Mouse (Mus musculus): ENCODE measurements at regions not wholly inside any gene's neighbourhood (a gene's known extent, or its start where the extent isn't known, plus 50 kb on each side); places are given as distances from the start of the nearest gene placed in this dataset.

- in situ Hi-C loops (cut with MboI, MseI), result no loop called here
Measured at GRCm38 (mm10) chr5:101157416-101157815, 311.9 kb downstream of the Gpat3 start.

DNA sequence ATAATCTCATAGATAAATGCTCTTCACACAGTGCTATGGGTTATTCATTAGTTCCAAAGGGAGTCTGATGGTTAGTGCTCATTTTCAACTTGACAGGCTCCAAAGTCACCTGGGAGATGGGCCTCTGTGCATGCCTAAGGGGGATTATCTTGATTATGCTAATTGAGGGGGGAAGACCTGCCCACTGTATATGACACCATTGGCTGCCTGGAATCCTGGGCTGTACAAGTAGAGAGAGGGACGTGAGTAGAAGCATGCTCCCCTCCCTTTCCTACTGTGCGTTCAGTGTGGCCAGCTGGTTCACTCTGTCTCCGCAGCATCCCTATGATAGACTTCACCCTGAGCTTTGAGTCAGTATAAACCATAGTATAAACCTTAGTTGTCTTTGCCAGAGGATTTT is 300.8 kb downstream of the Gpat3 start:
- in situ Hi-C loops (cut with MboI, MseI), result no loop called here

DNA sequence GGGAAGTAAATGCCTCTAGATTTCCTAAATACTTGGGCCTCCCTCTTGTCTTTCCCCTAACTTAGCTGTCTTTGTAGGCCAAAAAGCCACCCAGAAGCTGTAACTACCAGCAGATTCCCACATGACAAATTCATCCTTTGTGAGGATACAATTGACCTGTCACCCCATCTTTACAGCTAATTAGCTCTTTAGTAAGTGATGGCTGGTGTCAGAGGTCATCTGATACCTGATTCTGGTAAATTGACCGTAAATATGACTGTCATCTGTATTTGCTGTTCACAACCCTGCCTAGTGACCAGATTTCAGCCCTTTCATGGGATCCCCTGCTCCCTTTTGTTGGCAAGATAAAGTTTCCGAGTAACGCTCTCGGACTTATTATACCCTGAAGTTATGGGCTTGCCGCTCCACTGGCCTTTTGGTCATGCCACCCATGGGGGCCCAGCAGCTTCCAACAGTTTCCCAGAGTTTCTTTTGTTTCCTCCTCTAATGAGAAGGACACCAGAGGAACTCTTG is 279.5 kb downstream of the Gpat3 start:
- in situ Hi-C loops (cut with MboI, MseI), result no loop called here

DNA sequence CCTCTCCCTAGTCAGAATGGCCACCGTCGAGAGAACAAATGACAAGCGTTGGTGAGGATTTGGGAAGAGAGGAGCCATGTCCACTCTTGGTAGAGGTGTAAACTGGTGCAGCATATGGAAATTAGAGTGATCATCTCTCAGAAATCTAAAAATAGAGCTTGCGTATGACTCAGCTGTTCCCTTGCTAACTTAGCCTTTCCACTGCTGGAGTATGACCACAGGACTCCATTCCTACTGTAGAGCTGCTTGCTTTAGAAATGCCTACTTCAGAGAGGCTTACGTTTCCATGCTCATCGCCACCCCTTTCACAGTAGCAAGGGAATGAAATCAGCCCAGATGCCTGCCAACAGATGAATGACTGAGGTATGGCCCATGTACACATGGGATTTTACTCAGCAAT is 277.4 kb downstream of the Gpat3 start:
- in situ Hi-C loops (cut with MboI, MseI), result no loop called here

- in situ Hi-C loops (cut with MboI, MseI), result no loop called here
Measured at GRCm38 (mm10) chr5:101120509-101121201, 275.1 kb downstream of the Gpat3 start.

DNA sequence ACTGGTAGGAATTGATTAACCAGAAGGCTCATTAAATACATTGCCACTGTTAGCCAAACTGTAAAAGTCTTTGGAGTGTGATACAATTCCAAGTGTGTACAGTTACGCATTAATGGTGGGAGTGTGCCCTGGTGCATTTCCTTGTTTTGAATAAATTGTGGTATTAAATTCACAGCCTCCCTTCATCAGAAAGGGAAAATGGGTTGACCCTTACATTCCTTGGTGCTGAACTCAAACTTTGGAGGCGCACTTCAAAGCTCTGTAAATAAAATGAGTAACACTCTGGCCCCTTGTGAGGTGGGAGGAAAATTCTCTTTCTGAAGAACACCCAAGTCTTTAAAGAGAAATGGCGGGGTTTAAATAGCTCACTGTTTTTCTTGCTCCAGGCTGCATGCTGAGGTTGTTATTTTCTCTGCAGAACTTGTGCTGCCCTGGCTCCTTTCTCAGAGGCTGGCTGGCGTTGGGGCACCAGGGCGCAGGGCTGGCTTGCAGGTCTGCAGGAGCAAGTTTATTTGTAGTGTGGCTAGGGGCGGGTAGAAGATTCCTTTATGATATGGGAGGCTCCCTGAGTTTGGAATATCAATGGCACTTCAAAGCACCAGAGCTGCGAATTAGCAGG is 266.7 kb downstream of the Gpat3 start:
- in situ Hi-C loops (cut with MboI, MseI), result no loop called here

GRCm38 (mm10) chr5:101111619-101112018 is 266.1 kb downstream of the Gpat3 start:
- in situ Hi-C loops (cut with MboI, MseI), result no loop called here

GRCm38 (mm10) chr5:101100975-101101699 is 255.6 kb downstream of the Gpat3 start:
- in situ Hi-C loops (cut with MboI, MseI), result no loop called here

GRCm38 (mm10) chr5:101091027-101091598 is 245.6 kb downstream of the Gpat3 start:
- in situ Hi-C loops (cut with MboI, MseI), result no loop called here

DNA sequence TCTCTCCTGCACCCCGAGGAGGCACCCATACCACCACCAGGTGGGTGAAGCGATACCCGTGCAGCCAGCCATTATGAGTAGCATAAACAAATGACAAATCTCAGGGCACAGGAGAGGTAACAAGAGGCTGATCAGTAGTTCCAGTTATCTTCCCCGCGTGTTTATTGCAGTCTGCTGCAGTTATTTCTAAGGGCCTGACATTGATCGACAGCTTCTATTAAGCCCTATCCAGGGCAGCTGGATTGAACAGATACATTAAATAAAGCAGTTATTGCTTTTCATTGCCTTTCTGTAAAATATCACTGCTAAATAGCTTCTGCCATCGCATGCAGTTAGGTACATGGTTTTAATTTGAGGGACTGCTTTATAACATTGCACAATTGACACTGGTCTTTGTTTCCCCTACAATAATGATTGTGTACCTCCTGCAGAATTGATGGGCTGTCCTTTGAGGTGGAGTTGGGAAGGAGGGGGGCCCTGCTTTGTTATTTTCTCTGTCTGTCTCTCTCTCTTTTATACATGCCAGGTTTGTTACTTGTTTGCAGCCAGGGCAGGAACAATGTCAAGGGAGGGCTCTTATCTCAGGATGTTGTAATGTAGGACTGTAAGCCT is 245.0 kb downstream of the Gpat3 start:
- in situ Hi-C loops (cut with MboI, MseI), result no loop called here

- in situ Hi-C loops (cut with MboI, MseI), result no loop called here
Measured at GRCm38 (mm10) chr5:101085199-101085598, 239.7 kb downstream of the Gpat3 start.

GRCm38 (mm10) chr5:101082611-101083010 is 237.1 kb downstream of the Gpat3 start:
- in situ Hi-C loops (cut with MboI, MseI), result no loop called here

DNA sequence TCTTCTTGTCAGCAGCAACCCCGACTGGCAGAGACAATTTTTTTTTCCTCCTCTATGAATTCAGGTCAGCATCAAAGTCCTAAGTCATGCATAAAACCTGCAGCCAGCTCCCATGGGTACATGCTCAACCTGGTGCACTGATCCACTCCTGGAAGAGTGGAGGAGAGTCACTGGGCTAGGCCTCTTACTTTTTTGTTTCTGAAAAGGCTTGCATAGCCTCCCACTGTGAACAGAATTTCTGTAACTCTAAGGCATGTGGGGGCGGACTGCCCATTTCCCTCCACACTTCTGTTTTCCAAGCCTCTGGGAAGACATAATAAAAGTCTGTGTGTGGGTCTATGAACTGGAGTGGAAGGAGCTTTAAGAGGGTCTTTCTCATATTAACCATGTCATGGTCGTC is 218.8 kb downstream of the Gpat3 start:
- in situ Hi-C loops (cut with MboI, MseI), result no loop called here

DNA sequence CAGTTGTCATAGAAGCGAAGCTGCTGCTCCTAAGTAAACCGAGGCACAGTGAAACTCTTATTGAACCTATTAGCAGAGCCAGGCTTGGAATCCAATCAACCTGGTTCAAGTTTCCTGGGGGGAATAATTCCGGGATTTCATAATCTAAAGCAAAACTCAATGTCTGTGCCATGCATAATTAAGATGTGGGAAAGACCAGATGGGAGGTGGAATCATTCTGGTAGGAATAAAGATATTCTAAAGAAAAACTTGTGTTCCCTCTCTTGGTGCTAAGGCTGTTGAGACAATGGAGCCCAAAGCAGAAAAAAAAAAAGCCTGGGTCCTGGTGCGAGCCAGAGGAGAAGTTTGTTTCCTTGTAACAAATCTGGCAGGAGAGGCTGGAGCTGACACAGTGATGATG is 217.7 kb downstream of the Gpat3 start:
- in situ Hi-C loops (cut with MboI, MseI), result no loop called here

- in situ Hi-C loops (cut with MboI, MseI), result no loop called here
Measured at GRCm38 (mm10) chr5:101051591-101051990, 206.1 kb downstream of the Gpat3 start.

GRCm38 (mm10) chr5:101040488-101040887 is 195.0 kb downstream of the Gpat3 start:
- in situ Hi-C loops (cut with MboI, MseI), result no loop called here

DNA sequence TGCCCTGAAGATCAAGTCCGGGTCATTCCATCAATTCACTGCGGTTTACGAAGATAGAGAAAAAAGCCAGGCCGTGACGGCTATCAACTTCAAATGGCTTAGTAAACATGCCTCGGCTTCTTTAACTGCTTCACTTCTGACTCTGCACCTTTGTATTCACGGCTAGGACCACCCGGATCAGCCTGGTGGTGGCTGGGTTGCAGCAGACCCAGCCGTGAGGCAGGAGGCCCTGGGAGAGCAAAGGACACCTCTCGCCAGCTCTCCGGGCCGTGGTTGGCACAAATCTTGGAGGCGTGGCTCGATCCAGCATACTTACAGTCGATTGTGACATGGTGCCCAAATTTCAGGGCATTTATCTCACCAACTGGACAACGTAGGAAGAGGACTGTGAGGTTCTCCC is 187.5 kb downstream of the Gpat3 start:
- in situ Hi-C loops (cut with MboI, MseI), result loop anchor here (10.0 kb wide), 1 partner anchor 1892 kb away; no protein-coding TSS in a partner anchor

- in situ Hi-C loops (cut with MboI, MseI), result loop anchor here (10.0 kb wide), 1 partner anchor 1892 kb away; no protein-coding TSS in a partner anchor
Measured at GRCm38 (mm10) chr5:101032147-101032900, 186.8 kb downstream of the Gpat3 start.

DNA sequence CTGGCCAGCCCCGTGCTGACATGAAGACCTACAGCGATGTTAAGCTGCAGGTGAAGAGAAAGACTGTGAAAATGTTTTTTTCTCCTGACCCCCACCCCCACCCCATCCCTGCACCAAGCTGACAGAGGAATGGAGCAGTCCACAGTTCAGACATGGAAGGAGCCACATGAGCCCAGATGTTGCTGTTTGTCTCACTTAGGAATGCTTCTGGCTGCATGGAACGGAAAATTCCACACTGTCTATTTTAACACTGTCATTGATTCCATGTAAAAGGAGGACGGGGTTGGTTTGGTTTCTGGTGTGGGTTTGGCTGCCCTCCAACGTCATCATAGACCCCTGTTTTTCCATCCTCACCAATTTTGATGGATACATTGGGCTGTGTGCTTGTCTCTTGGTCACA is 179.3 kb downstream of the Gpat3 start:
- in situ Hi-C loops (cut with MboI, MseI), result no loop called here

DNA sequence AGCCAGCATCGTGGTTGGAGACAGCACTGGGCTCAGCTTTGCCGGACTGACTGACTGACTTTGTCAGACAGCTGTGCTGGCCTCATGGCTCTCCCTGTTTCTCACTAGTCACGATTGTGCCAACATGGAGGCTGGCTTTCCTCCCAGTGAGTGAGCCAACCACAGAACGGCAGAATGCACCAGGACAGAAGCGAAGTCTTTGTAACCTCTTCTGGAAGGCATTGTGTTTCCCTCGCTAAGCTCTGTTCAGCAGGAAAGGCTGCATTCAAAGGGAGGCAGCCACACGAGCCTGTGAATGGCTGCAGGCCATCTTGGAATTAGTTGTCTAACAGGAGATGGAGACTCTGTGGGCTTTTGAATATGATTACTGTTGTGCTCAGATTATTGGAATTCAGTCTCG is 178.3 kb downstream of the Gpat3 start:
- in situ Hi-C loops (cut with MboI, MseI), result no loop called here

GRCm38 (mm10) chr5:101020784-101021183 is 175.3 kb downstream of the Gpat3 start:
- in situ Hi-C loops (cut with MboI, MseI), result no loop called here
